Mouse (Mus musculus) regulatory T cell (primary cell): ENCODE data around the gene B3galt1.

ENCODE experiments used
- in situ Hi-C: fragments of 300-600 bp; cut with MboI, MseI; formaldehyde crosslinking; loops from one replicate; pipeline ENCODE4 v1.15.1; 2025; ENCODE audit warnings: high pct_unique_total_duplicates

B3galt1 gene

DNA sequence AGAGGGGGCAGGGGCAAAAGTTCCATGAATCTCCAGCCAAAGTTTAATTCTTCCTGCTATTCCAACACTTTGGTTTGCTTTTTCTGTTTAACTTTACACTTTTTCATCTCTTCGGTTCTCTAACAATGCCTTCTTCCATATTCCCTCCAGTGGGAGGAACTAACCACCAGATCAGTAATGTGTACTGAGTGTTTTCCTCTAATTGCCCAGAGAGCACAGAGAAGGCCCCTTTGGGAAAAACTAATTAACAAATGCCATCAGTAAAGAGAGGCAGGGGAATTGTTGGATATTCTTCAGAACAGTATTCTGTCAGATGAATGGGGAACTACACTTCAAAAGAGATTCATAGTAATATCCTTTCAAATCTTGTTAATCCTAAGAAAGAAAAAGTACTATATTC is 338.1 kb downstream of the B3galt1 start:
- in situ Hi-C loops: no loop called here

GRCm38 (mm10) chr2:67931994-67932393 is 366.3 kb downstream of the B3galt1 start:
- in situ Hi-C loops: no loop called here

DNA sequence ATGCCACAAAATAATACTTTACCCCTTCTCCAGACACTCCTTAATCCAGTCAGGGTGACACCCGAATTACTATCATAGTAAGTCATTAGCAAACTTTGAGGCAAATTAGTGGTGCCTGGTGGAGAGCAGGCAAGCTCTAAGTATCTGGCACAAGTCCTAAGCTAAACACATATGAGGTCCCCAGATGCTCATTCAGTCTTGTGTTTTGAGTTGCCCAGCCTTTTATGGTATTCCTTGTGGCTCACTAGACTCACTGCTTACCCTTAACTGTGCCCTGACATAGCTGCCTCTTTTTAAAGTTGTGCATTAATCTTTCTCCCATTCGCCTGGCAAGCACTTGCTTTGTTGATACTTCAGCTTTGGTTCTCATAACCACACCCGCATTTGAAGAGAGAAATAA is 382.7 kb downstream of the B3galt1 start:
- in situ Hi-C loops: no loop called here

DNA sequence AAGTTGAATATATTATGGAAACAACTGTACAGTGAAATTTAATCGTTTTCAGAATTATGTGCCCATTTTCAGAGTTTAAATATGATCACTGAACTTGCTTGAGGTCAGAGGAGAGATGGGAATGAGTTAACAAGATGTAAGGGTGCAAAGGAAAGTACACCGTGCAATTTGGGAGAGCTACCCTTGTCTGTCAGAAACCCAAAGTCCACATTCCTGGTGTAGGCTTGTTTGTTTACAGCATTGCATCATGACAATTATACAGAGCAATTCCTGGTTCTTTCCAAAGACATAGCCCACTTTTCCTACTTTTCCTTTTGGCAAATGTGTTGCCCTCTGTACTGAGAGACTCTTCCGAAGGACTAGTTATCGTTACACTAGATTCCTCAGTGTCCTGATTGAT is 390.5 kb downstream of the B3galt1 start:
- in situ Hi-C loops: no loop called here

DNA sequence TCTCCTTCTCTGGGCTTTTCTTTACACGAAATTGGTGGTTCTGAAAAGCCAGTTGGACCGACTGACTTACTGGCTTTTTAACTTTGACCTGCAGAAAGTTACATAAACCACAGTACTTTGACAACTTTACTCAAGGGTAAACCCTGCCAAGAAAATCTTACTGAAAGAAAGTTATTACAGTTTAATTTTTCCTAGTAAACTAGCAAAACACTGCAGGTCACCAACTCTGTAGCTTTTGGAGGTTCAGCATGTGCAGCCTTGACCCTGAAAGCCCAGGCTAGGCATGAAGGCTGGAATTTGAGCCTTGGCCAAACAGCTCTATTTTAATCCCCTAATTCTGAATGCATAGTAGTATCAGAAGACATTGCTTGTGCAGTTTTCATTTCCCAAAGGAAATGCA is 391.9 kb downstream of the B3galt1 start:
- in situ Hi-C loops: no loop called here

- in situ Hi-C loops: no loop called here
Measured at GRCm38 (mm10) chr2:67960711-67961110, 395.0 kb downstream of the B3galt1 start.

GRCm38 (mm10) chr2:67968812-67969211 is 403.1 kb downstream of the B3galt1 start:
- in situ Hi-C loops: no loop called here

DNA sequence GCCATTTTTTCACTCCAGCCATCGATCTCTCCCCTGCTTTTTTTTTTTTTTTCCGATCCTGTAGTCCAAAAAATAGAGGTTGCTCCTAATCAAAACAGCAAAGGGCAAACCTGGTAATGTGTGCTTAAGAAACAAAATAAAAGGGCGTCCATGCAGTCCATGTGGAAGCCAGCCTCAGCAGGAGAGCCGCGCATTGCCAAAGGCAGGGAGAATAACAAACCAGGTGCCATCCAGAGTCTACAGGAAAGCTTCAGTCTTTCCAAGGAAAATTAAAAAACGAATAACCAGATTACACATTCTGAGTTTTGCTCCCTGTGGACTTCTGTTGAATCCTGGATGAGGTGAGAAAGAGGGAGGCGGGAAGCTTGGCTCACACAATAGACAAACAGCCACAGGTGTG is 405.4 kb downstream of the B3galt1 start:
- in situ Hi-C loops: no loop called here

- in situ Hi-C loops: no loop called here
Measured at GRCm38 (mm10) chr2:67971576-67971975, 405.9 kb downstream of the B3galt1 start.

- in situ Hi-C loops: no loop called here
Measured at GRCm38 (mm10) chr2:67975764-67976163, 410.1 kb downstream of the B3galt1 start.

- in situ Hi-C loops: no loop called here
Measured at GRCm38 (mm10) chr2:67976488-67976887, 410.8 kb downstream of the B3galt1 start.

DNA sequence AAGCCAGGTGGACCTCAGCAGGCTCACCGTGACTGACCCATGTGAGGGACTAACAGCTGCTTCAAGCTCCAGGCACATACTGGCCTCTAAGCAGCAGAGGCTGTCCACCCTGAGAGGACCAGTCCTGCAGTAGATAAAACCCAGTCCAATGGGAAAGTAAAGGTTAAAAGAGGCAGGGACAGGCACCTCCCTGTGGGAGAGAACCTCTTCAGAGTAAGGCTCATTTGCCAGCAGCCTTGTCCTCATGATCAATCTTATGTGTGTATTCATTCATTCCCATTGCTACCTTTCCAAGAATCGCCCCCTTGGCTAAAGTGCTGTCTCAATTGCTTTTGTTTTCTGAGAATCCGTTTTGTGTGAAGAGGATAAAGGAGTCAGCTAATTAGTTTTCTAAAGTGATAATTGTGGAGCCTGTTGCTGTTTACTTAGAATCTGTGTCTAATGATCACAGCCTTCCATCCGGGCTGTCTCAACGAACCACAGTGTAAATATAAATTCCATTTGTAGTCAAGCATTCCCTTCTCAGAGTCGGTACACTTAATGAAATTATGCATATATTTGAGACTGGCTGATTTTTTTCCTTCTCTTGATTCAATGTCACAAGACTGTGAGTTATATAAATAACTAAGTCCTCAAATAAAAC is 412.1 kb downstream of the B3galt1 start:
- in situ Hi-C loops: no loop called here

DNA sequence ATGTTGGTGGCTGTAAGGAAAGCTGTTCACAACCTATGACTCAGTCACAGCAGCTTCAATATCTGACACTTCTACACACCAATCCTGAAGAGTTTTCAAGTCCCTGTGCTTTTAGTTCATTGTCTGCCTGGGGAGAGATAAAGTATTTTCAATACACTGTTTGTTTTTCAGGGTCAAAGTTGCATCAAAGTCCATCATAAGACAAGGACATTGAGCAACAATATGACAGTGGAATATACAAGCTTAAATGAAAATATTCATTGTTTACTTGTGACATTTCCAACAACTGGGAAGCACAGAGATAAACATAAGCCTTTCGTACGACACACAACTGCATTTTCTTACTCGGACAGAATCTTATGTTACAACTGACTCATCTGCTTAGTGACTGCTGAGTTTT is 417.9 kb downstream of the B3galt1 start:
- in situ Hi-C loops: loop anchor here (10.0 kb wide), 1 partner anchor 161 kb away; no protein-coding TSS in a partner anchor

- in situ Hi-C loops: loop anchor here (10.0 kb wide), 1 partner anchor 160 kb away; no protein-coding TSS in a partner anchor
Measured at GRCm38 (mm10) chr2:67985133-67985532, 419.5 kb downstream of the B3galt1 start.

DNA sequence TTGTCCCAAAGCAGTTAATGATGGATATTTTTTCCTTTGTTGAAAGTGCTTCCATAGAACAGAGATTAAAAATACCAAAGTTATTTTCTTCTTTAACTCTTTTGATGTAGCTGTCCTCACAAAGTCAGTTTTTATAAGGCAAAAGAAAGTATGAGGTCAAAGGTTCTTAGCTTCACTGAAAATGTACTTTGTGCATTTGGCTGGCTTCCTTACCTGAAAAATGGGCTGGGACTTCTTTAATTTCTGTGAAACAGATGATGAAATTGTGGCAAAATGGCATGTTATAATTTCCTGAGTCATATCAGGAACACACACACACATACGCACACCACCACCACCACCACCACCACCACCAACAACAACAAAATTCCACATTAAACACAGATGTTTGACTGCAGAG is 427.8 kb downstream of the B3galt1 start:
- in situ Hi-C loops: no loop called here

- in situ Hi-C loops: no loop called here
Measured at GRCm38 (mm10) chr2:68003091-68003490, 437.4 kb downstream of the B3galt1 start.

- in situ Hi-C loops: no loop called here
Measured at GRCm38 (mm10) chr2:68005210-68005609, 439.5 kb downstream of the B3galt1 start.

- in situ Hi-C loops: no loop called here
Measured at GRCm38 (mm10) chr2:68005711-68006110, 440.0 kb downstream of the B3galt1 start.

DNA sequence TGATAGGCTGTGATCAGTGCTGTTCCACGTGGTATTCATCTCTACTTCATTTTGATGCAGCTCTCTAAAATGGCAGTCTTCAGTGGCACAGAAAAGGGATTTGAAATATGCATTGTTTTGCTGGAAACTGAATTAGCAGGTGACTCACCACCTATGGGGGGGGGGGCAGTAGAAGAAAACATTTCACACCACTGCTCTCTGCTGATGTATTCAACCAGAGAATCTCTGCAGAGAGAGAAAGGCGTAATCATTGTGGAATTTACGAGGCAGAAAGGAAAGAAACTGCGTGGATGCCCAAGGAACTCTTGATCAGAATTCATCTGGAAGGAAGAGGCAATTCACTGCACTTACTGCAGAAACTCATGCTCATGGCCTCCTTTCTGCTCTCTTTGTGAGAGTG is 445.7 kb downstream of the B3galt1 start:
- in situ Hi-C loops: no loop called here

- in situ Hi-C loops: no loop called here
Measured at GRCm38 (mm10) chr2:68020251-68020680, 454.6 kb downstream of the B3galt1 start.

- in situ Hi-C loops: no loop called here
Measured at GRCm38 (mm10) chr2:68021541-68022152, 456.0 kb downstream of the B3galt1 start.

GRCm38 (mm10) chr2:68028811-68029210 is 463.1 kb downstream of the B3galt1 start:
- in situ Hi-C loops: no loop called here

DNA sequence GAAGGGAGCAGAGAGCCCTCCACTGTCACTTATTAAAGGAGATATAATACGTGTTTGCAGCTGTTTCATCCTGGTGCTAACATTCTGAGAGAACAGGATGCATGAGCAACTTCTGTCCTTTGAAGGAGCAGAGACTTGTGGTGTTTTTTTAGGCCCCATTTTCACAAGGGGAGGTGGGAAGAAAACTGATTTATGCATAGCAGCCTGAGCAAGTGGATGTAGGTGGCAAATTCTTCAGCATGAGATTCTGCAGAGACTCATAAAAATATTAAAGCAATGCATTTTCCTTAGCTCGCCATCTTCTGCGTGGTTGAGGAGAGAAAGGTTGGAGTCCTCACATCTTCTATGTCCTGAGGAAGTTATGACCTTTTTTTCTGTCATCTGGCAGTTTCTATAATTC is 469.0 kb downstream of the B3galt1 start:
- in situ Hi-C loops: no loop called here
